Mouse (Mus musculus) kidney, embryonic 15.5 days (tissue): Measurements from ENCODE around the gene Dnah11. TPM values are rescaled to one million over a fixed set of nuclear protein-coding genes. Genes with fewer than 3 reads are reported as not detected.

ENCODE experiments used
- ATAC-seq: fragments of 200-750 bp; cut with Nextera tagmentation; replicated peaks from 2 replicates; pipeline ENCODE4 v1.8.0; 2017; ENCODE audit warnings: moderate TSS enrichment; ENCODE audit not compliant: low FRiP score
- H3K27ac ChIP-seq: fragments of 300-500 bp; sonication (generic); 2 replicates; pipeline ENCODE4 v1.5.1; 2015; ENCODE audit warnings: mild to moderate bottlenecking, inconsistent platforms
- H3K27me3 ChIP-seq: fragments of 300-500 bp; sonication (generic); 2 replicates; pipeline ENCODE4 v1.6.1; 2015; ENCODE audit warnings: inconsistent platforms
- H3K36me3 ChIP-seq: fragments of 300-500 bp; sonication (generic); 2 replicates; pipeline ENCODE4 v1.6.1; 2015; ENCODE audit warnings: inconsistent platforms
- H3K4me1 ChIP-seq: fragments of 300-500 bp; sonication (generic); 2 replicates; pipeline ENCODE4 v1.6.1; 2015; ENCODE audit warnings: inconsistent platforms
- H3K4me2 ChIP-seq: fragments of 300-500 bp; sonication (generic); 2 replicates; pipeline ENCODE4 v1.6.1; 2015; ENCODE audit warnings: moderate library complexity, mild to moderate bottlenecking, inconsistent platforms
- H3K4me3 ChIP-seq: fragments of 300-500 bp; sonication (generic); replicated peaks from 2 replicates; pipeline ENCODE4 v1.5.1; 2015; ENCODE audit warnings: mild to moderate bottlenecking, inconsistent platforms
- H3K9ac ChIP-seq: fragments of 300-500 bp; sonication (generic); 2 replicates; pipeline ENCODE4 v1.6.1; 2015; ENCODE audit warnings: mild to moderate bottlenecking, inconsistent platforms
- H3K9me3 ChIP-seq: fragments of 300-500 bp; sonication (generic); replicated peaks from 2 replicates; pipeline ENCODE4 v1.6.1; 2016; ENCODE audit warnings: inconsistent platforms
- WGBS: fragments of 180-500 bp; shearing (Covaris S2); methylation state at CpG from one replicate; pipeline ENCODE4 v1.1.7; 2015; ENCODE audit warnings: mixed read lengths; 5-methylcytosine and 5-hydroxymethylcytosine counted together
- polyA plus RNA-seq: library from polyadenylated mRNA; unstranded; fragments of >200 nt; fragmentation: Nextera tagmentation; extraction: Ambion mirVana; gene quantifications from 2 replicates; pipeline ENCODE4 v1.2.1, GENCODE M21; 2015

Gene Dnah11
- polyA plus RNA-seq, 1 experiment from 2014 or later: 0.47 TPM

- H3K4me2 ChIP-seq: peak overlapping the region; percentile 92
- 31% methylated on average over 2 of the region's 2 CpGs for WGBS
- no peaks in the 10 kb centered on the region for H3K36me3 ChIP-seq
- H3K9me3 ChIP-seq: no peaks in the 10 kb centered on the region
- peak overlapping the region; percentile 87 for H3K4me3 ChIP-seq
- peaks cover 16% of the 10 kb centered on the region for H3K4me1 ChIP-seq
- no peaks in the 10 kb centered on the region for H3K27me3 ChIP-seq
- ATAC-seq: no peak
- H3K9ac ChIP-seq: peak overlapping the region; percentile 33; the same call in 1 of the 2 replicates
- no peak overlapping the region for H3K27ac ChIP-seq
Observed at GRCm38 (mm10) chr12:117844917-117845316, 353.9 kb downstream of the Dnah11 start.

GRCm38 (mm10) chr12:117844075-117844408 is 354.8 kb downstream of the Dnah11 start:
- H3K4me1 ChIP-seq: peaks cover 16% of the 10 kb centered on the region
- H3K9me3 ChIP-seq: no peaks in the 10 kb centered on the region
- H3K4me2 ChIP-seq: peak overlapping the region; percentile 92
- no peaks in the 10 kb centered on the region for H3K27me3 ChIP-seq
- H3K36me3 ChIP-seq: no peaks in the 10 kb centered on the region
- H3K4me3 ChIP-seq: peak overlapping the region; percentile 87
- peak overlapping the region; percentile 90 for H3K27ac ChIP-seq
- no peak for ATAC-seq
- WGBS: under 1% methylated on average over 15 of the region's 15 CpGs
- H3K9ac ChIP-seq: peak overlapping the region; percentile 85

GRCm38 (mm10) chr12:117843302-117844074 is 355.4 kb downstream of the Dnah11 start:
- Histone ChIP-seq H3K4me1 (peaks cover 16% of the 10 kb centered on the region), H3K4me3 (peak overlapping the region; percentile 87), H3K36me3 (no peaks in the 10 kb centered on the region), H3K27me3 (no peaks in the 10 kb centered on the region), H3K27ac (peak overlapping the region; percentile 90), H3K9me3 (no peaks in the 10 kb centered on the region), H3K4me2 (peak overlapping the region; percentile 92), H3K9ac (peak overlapping the region; percentile 85)
- WGBS: under 1% methylated on average over 74 of the region's 75 CpGs
- ATAC-seq: peak; percentile 96

- H3K4me2 ChIP-seq: no peak overlapping the region
- H3K9ac ChIP-seq: no peak overlapping the region
- no peaks in the 10 kb centered on the region for H3K36me3 ChIP-seq
- no peaks in the 10 kb centered on the region for H3K27me3 ChIP-seq
- H3K4me3 ChIP-seq: no peak overlapping the region
- no peak overlapping the region for H3K27ac ChIP-seq
- WGBS: 86% methylated on average over 1 of the region's 1 CpGs
- ATAC-seq: no peak
- peaks cover 16% of the 10 kb centered on the region for H3K4me1 ChIP-seq
- no peaks in the 10 kb centered on the region for H3K9me3 ChIP-seq
Observed at GRCm38 (mm10) chr12:117842676-117843075, 356.2 kb downstream of the Dnah11 start.

GRCm38 (mm10) chr12:117840705-117841104 is 358.1 kb downstream of the Dnah11 start:
- Histone ChIP-seq H3K4me2 (no peak overlapping the region), H3K9ac (no peak overlapping the region), H3K9me3 (no peaks in the 10 kb centered on the region), H3K4me3 (no peak overlapping the region), H3K27me3 (no peaks in the 10 kb centered on the region; the same call in 1 of the 2 replicates), H3K4me1 (peaks cover 13% of the 10 kb centered on the region), H3K36me3 (no peaks in the 10 kb centered on the region), H3K27ac (no peak overlapping the region)
- 82% methylated on average over 1 of the region's 1 CpGs for WGBS
- no peak for ATAC-seq

- Histone ChIP-seq H3K27me3 (no peaks in the 10 kb centered on the region; the same call in 1 of the 2 replicates), H3K4me1 (no peaks in the 10 kb centered on the region), H3K27ac (no peak overlapping the region), H3K9ac (no peak overlapping the region), H3K4me3 (no peak overlapping the region), H3K9me3 (no peaks in the 10 kb centered on the region), H3K4me2 (no peak overlapping the region), H3K36me3 (no peaks in the 10 kb centered on the region)
- 84% methylated on average over 4 of the region's 4 CpGs for WGBS
- ATAC-seq: no peak
Observed at GRCm38 (mm10) chr12:117837376-117837775, 361.5 kb downstream of the Dnah11 start.

GRCm38 (mm10) chr12:117835371-117835770 is 363.5 kb downstream of the Dnah11 start:
- H3K4me2 ChIP-seq: no peak overlapping the region
- no peak for ATAC-seq
- WGBS: 44% methylated on average over 10 of the region's 10 CpGs
- no peaks in the 10 kb centered on the region for H3K4me1 ChIP-seq
- H3K36me3 ChIP-seq: no peaks in the 10 kb centered on the region
- no peaks in the 10 kb centered on the region for H3K9me3 ChIP-seq
- no peak overlapping the region for H3K27ac ChIP-seq
- no peak overlapping the region for H3K9ac ChIP-seq
- H3K27me3 ChIP-seq: no peaks in the 10 kb centered on the region; the same call in 1 of the 2 replicates
- no peak overlapping the region for H3K4me3 ChIP-seq

GRCm38 (mm10) chr12:117834652-117835051 is 364.2 kb downstream of the Dnah11 start:
- no peak overlapping the region for H3K9ac ChIP-seq
- no peaks in the 10 kb centered on the region for H3K36me3 ChIP-seq
- WGBS: 74% methylated on average over 2 of the region's 2 CpGs
- H3K27ac ChIP-seq: no peak overlapping the region
- ATAC-seq: no peak
- no peaks in the 10 kb centered on the region for H3K4me1 ChIP-seq
- H3K27me3 ChIP-seq: no peaks in the 10 kb centered on the region; the same call in 1 of the 2 replicates
- no peaks in the 10 kb centered on the region for H3K9me3 ChIP-seq
- no peak overlapping the region for H3K4me2 ChIP-seq
- H3K4me3 ChIP-seq: no peak overlapping the region

GRCm38 (mm10) chr12:117832190-117832589 is 366.7 kb downstream of the Dnah11 start:
- ATAC-seq: peak; percentile 57; the same call in 1 of the 2 replicates
- Histone ChIP-seq H3K4me2 (no peak overlapping the region), H3K4me3 (no peak overlapping the region), H3K27ac (no peak overlapping the region), H3K4me1 (no peaks in the 10 kb centered on the region), H3K27me3 (no peaks in the 10 kb centered on the region; the same call in 1 of the 2 replicates), H3K36me3 (no peaks in the 10 kb centered on the region), H3K9ac (no peak overlapping the region), H3K9me3 (no peaks in the 10 kb centered on the region)
- WGBS: 25% methylated on average over 5 of the region's 5 CpGs

GRCm38 (mm10) chr12:117831351-117831961 is 367.4 kb downstream of the Dnah11 start:
- Histone ChIP-seq H3K4me3 (no peak overlapping the region), H3K36me3 (no peaks in the 10 kb centered on the region), H3K9ac (no peak overlapping the region), H3K4me2 (no peak overlapping the region), H3K27me3 (no peaks in the 10 kb centered on the region; the same call in 1 of the 2 replicates), H3K4me1 (no peaks in the 10 kb centered on the region), H3K9me3 (no peaks in the 10 kb centered on the region), H3K27ac (no peak overlapping the region)
- ATAC-seq: no peak
- 49% methylated on average over 8 of the region's 8 CpGs for WGBS

GRCm38 (mm10) chr12:117828350-117828749 is 370.5 kb downstream of the Dnah11 start:
- Histone ChIP-seq H3K4me3 (no peak overlapping the region), H3K36me3 (no peaks in the 10 kb centered on the region), H3K4me1 (no peaks in the 10 kb centered on the region), H3K9ac (no peak overlapping the region), H3K27me3 (no peaks in the 10 kb centered on the region), H3K4me2 (no peak overlapping the region), H3K27ac (no peak overlapping the region), H3K9me3 (no peaks in the 10 kb centered on the region)
- 55% methylated on average over 3 of the region's 3 CpGs for WGBS
- no peak for ATAC-seq
